ENCODE assay signal across 18 mouse cellular contexts in genomic region chr11:68164408-68164807, GRCm38 (mm10).
DNase-seq lines count a peak whose midpoint lies in the region; ATAC-seq and TF ChIP-seq lines count a peak whose summit lies in the region.
"Had no signal": no experiment of that assay in that cellular context is flagged by ENCODE, and none has a peak within 500 bp of the region (broad histone marks: within the 10 kb centered on the region; RNA-seq: fewer than 3 reads in every experiment).

No protein-coding gene starts in this region.

- H3K9me3 ChIP-seq in forebrain, embryonic 15.5 days = no peaks in the 10 kb centered on the region
- no peaks in the 10 kb centered on the region for H3K9me3 ChIP-seq in forebrain, embryonic 13.5 days (replicated peaks)
- H3K9me3 ChIP-seq in CH12.LX (replicated peaks; ENCODE audit: low read length) = no peaks in the 10 kb centered on the region
- H3K9me3 ChIP-seq: heart, embryonic 13.5 days; hindbrain, embryonic 15.5 days had no signal

- H3K27me3 ChIP-seq in forebrain, embryonic 15.5 days = no peaks in the 10 kb centered on the region
- H3K27me3 ChIP-seq in forebrain, embryonic 13.5 days = no peaks in the 10 kb centered on the region
- H3K27me3 ChIP-seq in CH12.LX (replicated peaks) = no peaks in the 10 kb centered on the region
- H3K27me3 ChIP-seq: heart, embryonic 13.5 days; hindbrain, embryonic 15.5 days had no signal

- H3K79me2 ChIP-seq in CH12.LX (replicated peaks; ENCODE audit: control insufficient read depth, extremely low read depth, insufficient read depth, poor library complexity, severe bottlenecking) = no peaks in the 10 kb centered on the region

- no peaks in the 10 kb centered on the region for H3K36me3 ChIP-seq in forebrain, embryonic 15.5 days
- H3K36me3 ChIP-seq in forebrain, embryonic 13.5 days (ENCODE audit: poor library complexity, severe bottlenecking) = no peaks in the 10 kb centered on the region
- H3K36me3 ChIP-seq in CH12.LX (replicated peaks in 1 of 2; ENCODE audit: control insufficient read depth in 1 of 2, insufficient read depth in 1 of 2, low read length in 1 of 2) = peaks cover 0 to 14% of the 10 kb centered on the region in 2 experiments
- H3K36me3 ChIP-seq: embryonic facial prominence, embryonic 10.5 days; heart, embryonic 13.5 days; hindbrain, embryonic 15.5 days had no signal

- WGBS in forebrain, embryonic 15.5 days = 77% methylated on average over 5 of the region's 5 CpGs
- 91% methylated on average over 5 of the region's 5 CpGs for WGBS in forebrain, embryonic 13.5 days

- in situ Hi-C loops in CH12.LX (cut with MboI; ENCODE audit: low pct_ligation_motif_present, low pct_unique_long_range_greater_than_20kb, low sequenced_read_pairs) = no loop called here

- H3K4me3 ChIP-seq in forebrain, embryonic 15.5 days = no peak overlapping the region
- H3K4me3 ChIP-seq in forebrain, embryonic 13.5 days = no peak overlapping the region
- H3K4me3 ChIP-seq in layer of hippocampus, adult 2 months = no peak overlapping the region
- H3K4me3 ChIP-seq in CH12.LX (replicated peaks in 1 of 3; ENCODE audit: low read depth in 2 of 3, low read length in 2 of 3, poor library complexity in 1 of 3) = no peak overlapping the region
- H3K4me3 ChIP-seq: embryonic facial prominence, embryonic 10.5 days; heart, embryonic 13.5 days; hindbrain, embryonic 15.5 days had no signal

- no peak for TF ChIP-seq POLR2A in CH12.LX (IDR thresholded peaks at IDR 0.05; ENCODE audit: low read depth, low read length)

- no peak overlapping the region for H3K9ac ChIP-seq in forebrain, embryonic 15.5 days (replicated peaks)
- no peak overlapping the region for H3K9ac ChIP-seq in forebrain, embryonic 13.5 days
- H3K9ac ChIP-seq in CH12.LX (ENCODE audit: insufficient read depth, low read depth) = no peak overlapping the region
- H3K9ac ChIP-seq: heart, embryonic 13.5 days; hindbrain, embryonic 15.5 days had no signal

- H3K27ac ChIP-seq in forebrain, embryonic 15.5 days (replicated peaks) = 0 out of 2 replicates have a peak overlapping the region, but pooled peaks have one; percentile 40
- no peak overlapping the region for H3K27ac ChIP-seq in forebrain, embryonic 13.5 days
- H3K27ac ChIP-seq in layer of hippocampus, adult 2 months = 0 out of 2 replicates have a peak overlapping the region, but pooled peaks have one; percentile 7
- H3K27ac ChIP-seq in CH12.LX (ENCODE audit: insufficient read depth, low read depth) = no peak overlapping the region
- H3K27ac ChIP-seq: embryonic facial prominence, embryonic 10.5 days; heart, embryonic 13.5 days; hindbrain, embryonic 15.5 days had no signal

- dilution Hi-C loops in CH12.LX (cut with MboI; ENCODE audit: extremely low pct_ligation_motif_present, extremely low pct_unique_long_range_greater_than_20kb, low sequenced_read_pairs) = no loop called here

- H3K4me1 ChIP-seq in forebrain, embryonic 15.5 days = peaks cover 9% of the 10 kb centered on the region; the same call in 1 of the 2 replicates
- peaks cover 15% of the 10 kb centered on the region for H3K4me1 ChIP-seq in forebrain, embryonic 13.5 days
- peaks cover 0 to 20% of the 10 kb centered on the region in 2 experiments; a peak in 2 of 4 replicates for H3K4me1 ChIP-seq in CH12.LX (ENCODE audit: control insufficient read depth in 1 of 2, insufficient read depth in 2 of 2)
- H3K4me1 ChIP-seq: heart, embryonic 13.5 days had no signal

- ATAC-seq in forebrain, embryonic 15.5 days (replicated peaks) = no peak; the same call in 1 of the 2 replicates
- no peak for ATAC-seq in forebrain, embryonic 13.5 days
- ATAC-seq: intestine, postnatal 0 days had no signal

- no peak for TF ChIP-seq EP300 in CH12.LX (IDR thresholded peaks at IDR 0.05; ENCODE audit: low read length)

- no peak for TF ChIP-seq CTCF in layer of hippocampus, adult 2 months (conservative IDR thresholded peaks at IDR 0.05)
- TF ChIP-seq CTCF in CH12.LX (conservative IDR thresholded peaks at IDR 0.05 in 1 of 2, IDR thresholded peaks at IDR 0.05 in 1 of 2; ENCODE audit: low read depth in 2 of 2, low read length in 2 of 2) = no peak

- H3K4me2 ChIP-seq in forebrain, embryonic 15.5 days (replicated peaks) = no peak overlapping the region
- no peak overlapping the region for H3K4me2 ChIP-seq in forebrain, embryonic 13.5 days
- no peak overlapping the region for H3K4me2 ChIP-seq in CH12.LX (ENCODE audit: insufficient read depth, low read depth, poor library complexity, severe bottlenecking)
- H3K4me2 ChIP-seq: heart, embryonic 13.5 days; hindbrain, embryonic 15.5 days had no signal

- DNase-seq in cerebellum, postnatal 10 days = peak; percentile 64 to 74
- no peak for DNase-seq in cerebellum, postnatal 4 days (ENCODE audit: low spot score in 2 of 2)
- DNase-seq in layer of hippocampus, adult 2 months (ENCODE audit: low spot score in 2 of 2) = peak; percentile 16 to 25
- no peak for DNase-seq in layer of hippocampus, postnatal 25 days (ENCODE audit: extremely low spot score in 1 of 2, low spot score in 1 of 2)
- no peak for DNase-seq in CH12.LX (ENCODE audit: extremely low read depth)
- DNase-seq in lung, postnatal 36 days = no peak
- DNase-seq: adrenal gland, adult 2 months; adrenal gland, postnatal 25 days; cerebellum, adult 9-10 months; gastrocnemius, postnatal 36 days; heart, adult 11 months; heart, postnatal 36 days had no signal

- TF ChIP-seq RAD21 in CH12.LX (IDR thresholded peaks at IDR 0.05; ENCODE audit: low read depth, low read length) = no peak

TF ChIP-seq in CH12.LX, 34 proteins besides CTCF, POLR2A, EP300 and RAD21:
- no peak for TF ChIP-seq TBP (conservative IDR thresholded peaks at IDR 0.05; ENCODE audit: low read depth, low read length)
- 0 out of 2 replicates have a peak, but pooled peaks have one; percentile 32 for TF ChIP-seq CHD2 (IDR thresholded peaks at IDR 0.05; ENCODE audit: low read length)

Comparison
In these comparisons a context has a peak if more than half of its experiments do, and no peak if none do; other contexts are left out.
1. DNase-seq: peak in cerebellum, postnatal 10 days (2 of 2) and layer of hippocampus, adult 2 months (2 of 2); none in cerebellum, postnatal 4 days (0 of 2), layer of hippocampus, postnatal 25 days (0 of 2), CH12.LX (single experiment) and lung, postnatal 36 days (single experiment).
2. H3K27ac ChIP-seq: peak in forebrain, embryonic 15.5 days (single experiment) and layer of hippocampus, adult 2 months (single experiment); none in forebrain, embryonic 13.5 days (single experiment) and CH12.LX (single experiment).